In the genomic region with DNA sequence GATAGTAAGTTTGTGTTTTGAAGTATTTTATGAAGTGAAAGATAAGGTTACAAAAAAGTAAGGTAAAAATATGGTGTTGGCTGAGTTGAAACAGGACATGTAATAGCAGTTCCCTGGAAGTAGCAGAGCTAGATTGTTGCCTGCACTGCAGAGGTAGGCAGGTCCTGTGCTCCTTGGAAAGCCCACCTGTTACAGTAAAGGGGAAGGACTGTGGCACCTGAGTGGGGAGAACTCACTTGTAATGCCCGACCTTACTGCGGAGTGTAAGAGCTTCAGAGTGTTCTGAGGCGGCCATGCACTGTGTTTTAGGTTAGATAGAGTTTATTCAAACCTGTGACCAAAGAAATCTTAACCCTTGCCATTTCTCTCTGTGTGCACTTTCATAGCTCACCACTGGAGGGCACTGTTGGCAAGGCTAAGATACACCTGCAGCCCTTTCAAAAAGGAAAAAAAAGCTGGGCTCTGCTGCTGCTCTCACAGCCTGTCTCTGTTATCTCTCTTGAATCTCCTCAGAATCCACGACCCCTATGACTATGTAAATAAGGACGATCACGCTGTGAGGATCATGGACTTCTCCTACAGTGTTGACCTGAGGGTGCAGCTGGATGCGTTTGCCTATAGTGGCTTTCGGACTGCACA, we compare ENCODE assay signal across 9 mouse cellular contexts. TPM values are rescaled to one million over a fixed set of nuclear protein-coding genes. Genes with fewer than 3 reads are reported as not detected.
DNase-seq lines count a peak whose midpoint lies in the region; ATAC-seq lines count a peak whose summit lies in the region.
"Had no signal": no experiment of that assay in that cellular context is flagged by ENCODE, and none has a peak within 500 bp of the region (broad histone marks: within the 10 kb centered on the region; RNA-seq: fewer than 3 reads in every experiment).

No protein-coding gene starts in this region.

- H3K4me2 ChIP-seq in forebrain, embryonic 15.5 days (replicated peaks) = no peak overlapping the region
- H3K4me2 ChIP-seq in hindbrain, embryonic 15.5 days = no peak overlapping the region

- no peaks in the 10 kb centered on the region for H3K9me3 ChIP-seq in forebrain, embryonic 15.5 days
- no peaks in the 10 kb centered on the region for H3K9me3 ChIP-seq in hindbrain, embryonic 15.5 days

- H3K4me3 ChIP-seq in forebrain, embryonic 15.5 days = no peak overlapping the region
- no peak overlapping the region for H3K4me3 ChIP-seq in hindbrain, embryonic 15.5 days

- no peaks in the 10 kb centered on the region for H3K4me1 ChIP-seq in forebrain, embryonic 15.5 days
- no peaks in the 10 kb centered on the region for H3K4me1 ChIP-seq in hindbrain, embryonic 15.5 days (replicated peaks)

- H3K36me3 ChIP-seq in forebrain, embryonic 15.5 days = peaks cover 16% of the 10 kb centered on the region
- H3K36me3 ChIP-seq in hindbrain, embryonic 15.5 days = no peaks in the 10 kb centered on the region

- no peaks in the 10 kb centered on the region for H3K27me3 ChIP-seq in forebrain, embryonic 15.5 days
- H3K27me3 ChIP-seq in hindbrain, embryonic 15.5 days = no peaks in the 10 kb centered on the region

- peak; percentile 62 for DNase-seq in Muller cell, postnatal 12 days (ENCODE audit: inconsistent ontology term)
- peak; percentile 71 to 72 for DNase-seq in layer of hippocampus, postnatal 14 days (ENCODE audit: low spot score in 2 of 2)
- DNase-seq in lung, postnatal 36 days = peak; percentile 84
- DNase-seq in right cerebral cortex, adult 2 months (ENCODE audit: low spot score in 2 of 2) = peak; percentile 76 to 81
- peak; percentile 67 for DNase-seq in urinary bladder, postnatal 25 days (ENCODE audit: low spot score)

- no peak overlapping the region for H3K9ac ChIP-seq in forebrain, embryonic 15.5 days (replicated peaks)
- H3K9ac ChIP-seq in hindbrain, embryonic 15.5 days = no peak overlapping the region

- ATAC-seq in cerebellum, adult (ENCODE audit: insufficient number of reproducible peaks, low FRiP score, low TSS enrichment) = peak; percentile 36; the same call in 1 of the 2 replicates
- peak; percentile 83 for ATAC-seq in forebrain, embryonic 15.5 days (replicated peaks)
- ATAC-seq in hindbrain, embryonic 15.5 days (ENCODE audit: low FRiP score, low read depth) = peak; percentile 77; the same call in 1 of the 2 replicates

- no peak overlapping the region for H3K27ac ChIP-seq in forebrain, embryonic 15.5 days (replicated peaks)
- H3K27ac ChIP-seq in hindbrain, embryonic 15.5 days (replicated peaks) = peak overlapping the region; percentile 51; the same call in 1 of the 2 replicates
- H3K27ac ChIP-seq: macrophage had no signal

- 45% methylated on average over 8 of the region's 8 CpGs for WGBS in forebrain, embryonic 15.5 days
- WGBS in hindbrain, embryonic 15.5 days = 40% methylated on average over 8 of the region's 8 CpGs

RNA-seq across cellular contexts. Expression of a gene that starts 25.1 kb away (rescaled TPM):
- 27.8 and 29.2 TPM in 2 replicates for polyA plus RNA-seq in forebrain, embryonic 15.5 days (2015; fragmentation: Nextera tagmentation; extraction: Ambion mirVana)
- polyA plus RNA-seq in hindbrain, embryonic 15.5 days (2015; fragmentation: Nextera tagmentation; extraction: Ambion mirVana) = 46.9 and 48.6 TPM in 2 replicates
- 10 to 100 TPM; 67.8 to 75.1 TPM for total RNA-seq in layer of hippocampus, postnatal 14 days (2021)
- polyA plus RNA-seq: macrophage had no signal

RNA-seq across cellular contexts. Expression of a gene that starts 40.0 kb away (rescaled TPM):
- polyA plus RNA-seq in forebrain, embryonic 15.5 days (2015; fragmentation: Nextera tagmentation; extraction: Ambion mirVana) = 42.9 and 46.0 TPM in 2 replicates
- polyA plus RNA-seq in hindbrain, embryonic 15.5 days (2015; fragmentation: Nextera tagmentation; extraction: Ambion mirVana) = 15.3 and 19.0 TPM in 2 replicates
- 1 to 10 TPM; 2.7 to 2.9 TPM for total RNA-seq in layer of hippocampus, postnatal 14 days (2021)
